Mouse (Mus musculus): ENCODE measurements around the gene Hebp1.

The Hebp1 gene

DNA sequence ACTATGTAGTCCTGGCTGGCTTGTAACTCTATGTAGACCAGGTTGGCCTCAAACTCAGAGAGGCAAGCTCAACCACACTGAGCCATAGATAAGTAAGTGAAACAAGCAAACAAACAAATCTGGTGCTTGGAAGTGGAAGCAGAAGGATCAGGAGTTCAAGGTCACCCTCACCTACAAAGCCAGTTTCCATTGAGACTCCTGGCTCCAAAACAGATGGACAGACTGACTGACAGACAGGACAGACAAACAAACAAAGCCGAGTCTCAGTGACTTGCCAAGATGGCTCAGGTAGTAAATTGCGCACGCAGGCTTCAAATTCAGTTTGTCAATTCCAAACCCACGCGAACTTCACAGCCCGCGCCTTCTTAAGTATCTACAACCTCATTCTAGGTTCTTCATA lies 376 bp downstream of the Hebp1 start:
- DNase-seq (ENCODE audit: low spot score in 2 of 2): no peak

DNA sequence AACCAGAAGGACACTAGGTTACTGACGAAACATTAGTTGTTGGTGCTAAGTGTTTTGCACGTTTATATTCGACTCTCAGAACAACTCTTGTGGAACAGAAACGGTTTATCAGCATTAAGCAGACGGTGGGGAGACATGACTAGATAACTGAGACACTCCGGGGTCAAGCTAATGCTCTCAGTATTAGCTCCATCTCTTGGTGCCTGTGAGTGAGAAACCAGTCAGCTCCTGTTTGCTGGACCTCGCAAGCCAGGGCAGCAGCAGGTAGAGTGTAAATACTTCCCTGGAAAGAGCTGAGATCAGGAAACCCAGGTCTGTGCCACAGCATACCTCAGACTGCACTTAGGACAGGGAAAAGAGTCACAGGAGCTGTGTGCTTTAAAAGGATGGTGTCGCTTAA lies 1.1 kb downstream of the Hebp1 start:
- no peak for DNase-seq (ENCODE audit: low spot score in 2 of 2)

DNA sequence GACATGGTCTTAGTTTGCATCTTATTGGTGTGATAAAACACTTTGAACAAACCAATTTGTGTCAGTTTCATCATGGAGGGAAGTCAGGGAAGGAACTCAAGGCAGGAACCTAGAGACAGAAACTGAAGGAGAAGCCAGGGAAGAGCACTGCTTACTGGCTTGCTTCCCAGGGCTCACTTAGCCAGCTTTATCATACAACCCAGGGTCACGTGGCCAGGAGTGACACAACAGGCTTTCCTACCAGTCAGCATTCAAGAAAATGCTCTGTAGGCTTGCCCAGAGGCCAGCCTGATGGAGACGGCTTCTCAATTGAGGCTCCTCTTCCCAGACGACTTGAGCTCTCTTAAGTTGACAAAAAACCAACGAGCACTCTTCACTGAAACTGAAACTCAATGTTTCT lies 2.9 kb downstream of the Hebp1 start:
- DNase-seq (ENCODE audit: low spot score in 2 of 2): no peak

DNA sequence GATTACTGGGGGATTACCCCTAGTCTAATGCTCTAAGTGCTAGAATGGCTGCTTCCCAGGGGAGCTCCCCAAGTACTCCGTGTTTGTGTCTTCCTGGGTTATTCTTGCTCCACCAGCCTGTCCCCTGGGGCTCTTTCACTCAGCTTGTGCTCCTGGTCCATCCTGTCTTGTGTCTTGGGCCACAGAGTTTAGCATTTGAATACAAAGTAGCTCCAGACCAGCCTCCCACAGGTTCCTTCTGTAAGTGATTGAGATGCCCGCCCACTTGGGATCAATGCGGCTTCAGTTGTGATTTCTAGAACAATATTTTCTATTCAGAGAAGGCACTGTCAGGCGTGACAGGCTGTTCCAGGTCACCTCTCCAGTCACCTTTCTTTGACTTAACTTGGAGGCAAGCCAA lies 4.1 kb downstream of the Hebp1 start:
- DNase-seq (ENCODE audit: low spot score in 2 of 2): no peak

DNA sequence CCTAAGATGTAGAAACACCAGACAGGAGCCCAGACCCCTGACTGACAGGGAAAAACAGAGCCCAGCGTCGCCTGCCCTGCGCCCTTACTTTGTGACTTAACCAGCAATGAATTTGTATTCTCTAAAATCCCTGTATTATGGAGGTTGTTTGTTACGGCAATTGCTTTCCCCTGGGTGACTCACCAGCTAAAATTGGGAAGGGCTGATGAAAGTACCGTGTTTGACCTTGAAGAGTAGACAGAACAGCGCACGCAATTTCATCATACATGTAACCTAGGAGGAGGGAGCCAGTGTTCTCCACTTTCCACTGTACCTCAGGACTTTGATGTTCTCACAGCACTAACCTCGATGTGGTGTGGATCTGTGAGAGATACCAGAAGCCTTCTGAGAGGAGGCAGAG lies 4.8 kb downstream of the Hebp1 start:
- no peak for DNase-seq (ENCODE audit: low spot score in 2 of 2)

DNA sequence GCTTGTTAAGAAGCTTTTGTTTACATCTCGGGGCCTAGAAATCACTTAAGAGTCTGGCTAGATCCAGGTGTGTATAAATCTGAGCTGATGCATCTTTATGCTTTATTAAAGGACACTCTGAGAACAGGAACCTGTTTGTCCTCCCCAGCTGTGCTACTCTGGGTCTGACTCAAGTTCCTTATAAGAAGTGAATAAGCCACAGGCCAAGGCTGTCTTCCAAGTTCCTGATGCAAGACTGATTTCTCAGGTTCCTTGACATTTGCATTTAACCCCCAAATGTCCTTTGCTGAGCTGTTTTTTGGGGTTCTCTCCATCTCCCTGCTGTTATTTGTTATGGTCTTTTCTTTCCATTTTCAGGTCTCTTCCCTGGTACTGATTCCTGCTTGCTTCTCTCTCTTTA lies 5.9 kb downstream of the Hebp1 start:
- DNase-seq (ENCODE audit: low spot score in 2 of 2): no peak

DNA sequence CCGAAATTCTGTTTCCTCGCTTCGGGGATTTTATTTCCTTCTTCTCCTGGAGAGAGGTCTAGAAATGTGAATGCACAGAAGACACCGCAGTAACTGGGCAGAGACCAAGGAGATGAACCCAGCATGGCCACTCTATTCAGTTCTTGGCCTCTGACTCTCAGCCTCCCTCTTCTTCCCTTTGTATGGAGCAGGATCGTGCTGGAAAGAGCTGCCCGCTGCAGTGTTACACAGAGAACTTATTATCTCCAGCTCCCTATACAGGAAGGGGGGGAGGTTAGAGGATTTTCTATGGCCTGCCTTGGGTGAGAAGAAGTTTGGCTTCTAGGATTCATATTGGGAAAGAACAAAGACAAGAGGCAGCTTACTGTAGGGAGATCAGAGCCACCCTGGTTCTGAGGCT lies 7.7 kb downstream of the Hebp1 start:
- no peak for DNase-seq (ENCODE audit: low spot score in 2 of 2)

DNA sequence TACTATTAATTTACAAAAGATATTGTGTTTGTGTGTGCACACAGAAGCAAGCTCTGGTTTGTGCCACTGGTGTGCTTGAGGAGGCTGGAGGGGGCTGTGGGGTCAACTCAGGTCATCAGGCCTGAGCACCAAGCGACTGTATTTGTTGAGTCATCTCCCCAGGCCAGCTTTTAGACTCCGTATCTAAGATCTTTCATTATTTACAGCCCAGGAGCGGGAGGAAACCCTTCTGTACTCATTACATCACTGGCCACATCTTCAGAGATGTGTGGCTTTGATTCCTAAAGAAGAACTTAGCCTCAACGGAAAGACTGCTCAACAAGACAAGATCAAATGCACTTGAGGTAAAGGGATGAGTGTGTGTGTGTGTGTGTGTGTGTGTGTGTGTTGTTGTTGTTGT lies 9.2 kb downstream of the Hebp1 start:
- no peak for DNase-seq (ENCODE audit: low spot score in 2 of 2)

DNA sequence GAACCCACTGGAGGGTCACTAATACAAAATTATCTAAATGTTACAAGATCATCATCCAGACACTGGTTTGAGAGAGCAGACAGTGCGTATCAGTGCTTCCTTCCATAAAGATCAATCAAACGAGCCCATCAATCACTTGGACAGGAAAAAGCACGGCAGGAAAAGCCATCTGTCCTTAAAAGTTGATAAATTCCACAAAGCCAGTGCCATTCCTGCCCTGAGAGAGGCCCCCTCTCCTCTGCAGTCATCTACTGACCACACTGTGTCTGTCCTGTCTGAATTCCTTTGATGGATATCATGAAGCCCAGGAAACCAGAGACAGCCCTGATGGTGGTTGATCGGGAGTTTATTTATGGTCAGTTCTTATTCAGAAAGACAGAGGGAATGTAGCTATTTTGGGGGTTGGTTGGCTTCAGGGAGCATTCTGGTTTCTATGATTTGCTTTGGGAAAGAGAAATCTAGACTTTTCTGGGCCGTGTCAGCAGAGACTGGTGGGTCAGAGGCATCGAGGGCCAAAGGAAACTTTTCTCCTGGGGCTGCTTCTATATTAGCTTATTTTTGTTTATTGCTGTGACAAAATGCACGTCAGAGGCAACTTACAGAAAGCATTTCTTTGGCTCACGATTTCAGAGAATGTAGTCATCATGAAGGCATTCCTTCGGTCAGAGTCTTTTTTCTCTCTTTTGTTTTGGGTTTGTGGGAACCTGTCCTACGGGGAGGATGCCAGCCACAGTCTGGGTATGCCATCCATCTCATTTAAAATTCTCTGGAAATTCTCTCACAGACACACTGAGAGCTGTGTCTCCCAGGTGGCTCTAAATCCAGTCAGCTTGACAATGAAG lies 10.5 kb downstream of the Hebp1 start:
- no peak for DNase-seq (ENCODE audit: low spot score in 2 of 2)

DNA sequence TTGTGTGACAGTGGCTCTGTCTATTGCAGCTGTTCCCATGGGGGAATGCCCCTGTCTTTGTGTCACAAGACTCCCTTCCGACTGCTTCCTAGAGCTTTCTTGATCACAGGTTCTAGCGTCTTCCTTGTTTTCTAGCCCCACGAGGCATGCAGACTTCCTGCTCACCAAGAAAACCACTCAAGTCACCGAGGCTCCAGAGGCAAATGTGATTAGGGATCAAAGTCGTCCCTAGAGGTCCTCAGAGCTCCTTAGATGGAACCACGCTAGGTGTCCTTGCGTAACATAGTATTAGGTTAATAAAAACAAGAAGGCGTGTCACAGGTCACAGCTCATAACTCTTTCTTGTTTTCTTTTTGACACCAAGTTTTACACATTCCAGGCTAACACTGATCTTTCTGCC lies 13.9 kb downstream of the Hebp1 start:
- DNase-seq (ENCODE audit: low spot score in 2 of 2): no peak

DNA sequence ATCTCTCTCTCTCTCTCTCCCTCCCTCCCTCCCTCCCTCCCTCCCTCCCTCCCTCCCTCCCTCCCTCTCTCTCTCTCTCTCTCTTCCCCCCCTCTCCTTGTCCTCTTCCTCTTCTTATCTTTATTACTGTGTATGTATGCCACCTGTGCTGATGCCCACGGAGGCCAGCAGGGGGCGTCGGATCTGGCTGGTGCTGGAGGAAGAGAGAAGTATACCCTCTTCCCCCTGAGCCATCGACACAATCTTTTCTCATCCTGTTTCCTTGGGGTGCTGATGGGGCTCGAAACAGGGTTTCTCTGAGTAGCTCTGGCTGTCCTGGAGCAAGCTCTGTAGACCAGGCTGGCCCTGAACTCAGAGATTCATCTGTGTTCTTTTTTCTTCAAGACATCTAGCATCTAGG lies 14.9 kb downstream of the Hebp1 start:
- no peak for DNase-seq (ENCODE audit: low spot score in 2 of 2)

DNA sequence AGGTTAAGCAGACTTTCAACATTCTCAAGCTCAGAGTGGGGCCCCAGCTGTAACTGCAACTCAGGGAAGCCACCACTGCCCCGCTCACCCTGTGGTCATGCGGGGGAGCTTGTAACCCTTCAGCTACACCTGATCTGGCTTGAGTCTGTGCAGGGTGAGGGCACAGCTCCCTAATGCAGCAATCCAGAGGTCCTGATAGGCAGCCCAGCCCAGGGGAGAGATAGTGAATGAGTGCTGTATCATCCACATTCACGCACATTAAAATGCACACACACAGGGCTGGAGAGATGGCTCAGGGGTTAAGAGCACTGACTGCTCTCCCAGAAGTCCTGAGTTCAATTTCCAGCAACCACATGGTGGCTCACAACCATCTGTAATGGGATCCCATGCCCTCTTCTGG lies 19.2 kb downstream of the Hebp1 start:
- DNase-seq (ENCODE audit: low spot score in 2 of 2): no peak

DNA sequence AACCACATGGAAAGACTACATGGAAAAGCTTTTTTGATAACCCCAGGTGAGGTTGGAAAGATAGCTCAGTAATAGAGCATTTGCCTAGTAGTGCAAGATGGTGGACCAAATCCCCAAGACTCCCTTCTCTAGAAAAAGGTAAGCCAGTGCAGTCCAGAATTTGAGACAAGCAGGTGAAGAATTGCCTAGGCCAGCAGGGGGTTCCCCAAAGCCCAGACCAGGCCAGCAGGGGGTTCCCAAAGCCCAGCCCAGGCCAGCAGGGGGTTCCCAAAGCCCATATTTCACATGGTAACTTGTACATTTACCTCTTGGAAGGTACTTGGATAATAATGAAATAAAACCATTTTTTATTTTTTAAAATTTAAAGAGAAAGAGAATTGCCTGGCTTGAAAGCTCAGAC lies 20.6 kb downstream of the Hebp1 start:
- DNase-seq (ENCODE audit: low spot score in 2 of 2): no peak

DNA sequence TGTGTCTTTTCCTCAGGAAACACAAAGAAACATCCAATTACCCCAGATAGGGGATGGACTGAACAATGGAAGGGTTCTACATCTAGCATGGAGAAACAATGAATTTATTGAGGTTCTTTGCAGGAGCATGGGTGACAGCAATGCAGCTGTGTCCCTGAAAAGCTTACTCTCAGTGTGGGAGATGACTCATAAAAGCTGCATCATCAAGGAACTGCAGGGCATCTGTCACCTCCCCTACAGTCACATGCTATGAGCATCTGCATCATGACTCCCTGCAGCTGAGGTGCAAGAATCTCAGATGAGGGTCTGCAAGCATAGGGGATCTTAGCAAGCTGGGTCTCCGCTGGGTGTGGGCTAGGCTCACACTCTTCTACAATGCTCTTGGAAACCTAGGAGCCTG lies 22.8 kb downstream of the Hebp1 start:
- peak; percentile 51 to 58 for DNase-seq (ENCODE audit: low spot score in 2 of 2)

DNA sequence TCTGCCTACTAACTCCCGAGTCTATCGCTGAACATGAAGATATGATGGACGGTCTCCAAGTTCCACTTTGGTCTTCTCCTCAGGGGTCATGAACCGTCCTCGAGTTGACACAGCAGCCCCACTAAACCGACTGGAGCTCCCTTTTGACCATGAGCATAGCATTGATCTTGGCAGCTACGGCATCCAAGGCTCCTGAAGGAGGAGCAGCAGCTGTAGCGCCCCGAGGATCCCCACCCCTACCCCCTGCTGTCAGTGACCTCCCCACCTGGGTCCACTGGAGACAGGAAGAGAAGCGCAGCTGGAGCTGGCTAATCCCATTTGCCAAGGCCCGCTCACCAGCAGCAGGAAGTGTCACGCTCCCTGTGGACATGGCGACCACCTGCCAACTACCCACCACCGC lies 26.1 kb downstream of the Hebp1 start:
- DNase-seq (ENCODE audit: low spot score in 2 of 2): no peak

DNA sequence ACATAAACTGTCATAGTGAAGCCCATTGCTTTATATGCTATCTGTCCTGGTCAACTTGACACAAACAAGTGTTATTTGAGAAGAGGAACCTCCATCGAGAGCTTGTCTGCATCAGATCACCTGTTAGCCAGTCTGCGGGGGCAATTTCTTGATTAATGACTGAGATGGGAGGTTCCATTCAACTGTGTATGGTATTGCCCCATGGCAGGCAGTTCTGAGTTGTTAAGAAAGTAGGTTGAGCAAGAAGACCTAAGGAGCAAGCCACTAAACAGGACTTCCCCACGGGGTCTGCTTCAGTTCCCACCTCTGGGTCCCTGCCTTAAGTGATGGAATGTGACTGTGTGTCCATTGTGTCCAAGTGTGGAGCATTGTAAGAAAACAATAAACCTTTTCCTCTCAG lies 28.6 kb downstream of the Hebp1 start:
- no peak for DNase-seq (ENCODE audit: low spot score in 2 of 2)

DNA sequence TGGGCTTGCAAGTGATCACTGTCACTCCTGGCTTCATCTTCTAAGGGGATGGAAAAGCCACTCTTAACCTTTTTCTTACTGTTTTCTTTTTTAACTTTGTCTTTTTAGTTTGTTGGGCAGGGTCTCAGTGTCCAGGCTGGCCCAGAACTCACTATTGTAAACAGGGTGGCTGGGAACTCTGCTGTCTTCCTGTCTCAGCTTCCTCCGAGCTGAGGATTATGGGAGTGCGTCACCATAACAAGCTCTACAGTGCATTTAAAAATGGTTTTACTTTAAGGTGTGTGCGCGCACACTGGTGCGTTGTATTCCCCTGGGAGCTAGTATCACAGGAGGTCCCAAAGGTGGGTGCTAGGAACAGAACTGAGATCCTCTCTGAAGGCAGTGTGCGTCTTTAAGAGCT lies 29.4 kb downstream of the Hebp1 start:
- no peak for DNase-seq (ENCODE audit: low spot score in 2 of 2)

DNA sequence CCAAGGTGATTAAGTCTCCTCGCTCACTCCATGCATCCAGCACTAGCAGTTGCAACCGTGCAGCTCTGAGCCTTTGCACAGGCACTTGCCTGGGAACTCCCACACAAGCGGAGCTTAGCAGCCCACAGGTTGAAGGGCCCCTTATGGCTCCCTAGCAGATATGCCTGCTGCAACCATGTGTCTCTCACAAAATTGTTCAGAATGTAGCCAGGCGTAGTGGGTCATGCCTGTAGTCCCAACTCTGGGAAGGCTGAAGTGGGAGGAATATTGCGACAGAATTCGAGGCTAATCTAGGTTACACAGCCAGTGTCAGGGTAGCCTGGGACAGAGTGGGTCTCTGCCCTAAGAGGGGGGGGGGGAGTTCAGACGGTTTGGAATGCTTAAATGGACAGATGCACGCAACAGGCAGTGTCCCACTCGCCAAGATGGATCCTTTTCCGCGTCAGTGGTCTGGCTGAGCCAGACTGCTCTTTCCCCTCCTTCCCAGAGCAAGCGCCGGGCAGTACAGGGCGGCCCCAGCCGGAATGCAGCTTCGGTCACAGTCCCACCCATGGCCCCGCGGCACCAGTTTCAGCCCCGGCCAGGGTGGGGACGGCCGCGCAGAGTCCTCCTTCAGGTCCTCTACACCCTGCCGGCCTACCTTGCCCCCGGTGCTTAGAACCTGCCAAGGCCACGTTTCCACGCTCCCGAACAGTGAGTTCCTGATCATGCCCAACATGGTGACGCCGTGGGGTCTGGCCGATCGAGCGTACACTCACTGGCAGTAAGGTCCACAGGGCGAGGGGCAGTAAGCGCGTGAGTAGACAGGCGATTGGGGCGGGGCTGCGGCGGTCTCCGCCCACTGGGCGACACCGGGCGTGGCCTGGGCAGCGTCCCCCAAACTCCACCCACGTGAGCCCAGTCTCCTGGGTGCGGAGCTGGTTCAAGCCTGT lies 30.2 kb downstream of the Hebp1 start:
- DNase-seq (ENCODE audit: low spot score in 2 of 2): peak; percentile 49 to 72

DNA sequence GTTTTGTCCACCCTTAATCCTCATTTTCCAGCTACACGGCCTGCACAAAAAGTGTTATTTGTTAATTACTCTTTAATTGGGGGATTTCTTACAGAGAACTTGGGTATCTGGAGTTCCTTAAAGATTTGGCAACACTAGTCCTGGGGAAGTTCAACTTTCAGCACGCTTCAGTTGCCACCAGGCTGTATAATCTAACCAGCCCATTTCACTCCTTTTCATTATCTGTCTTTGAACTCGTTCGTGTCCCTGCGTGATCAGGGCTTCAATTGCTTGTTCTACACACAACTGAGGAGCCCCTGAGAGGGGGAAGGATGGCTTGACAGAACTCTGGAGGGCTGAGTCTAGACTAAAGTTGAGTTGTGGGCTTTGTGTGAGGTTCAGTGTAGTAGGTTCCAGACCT lies 31.1 kb downstream of the Hebp1 start:
- no peak for DNase-seq (ENCODE audit: low spot score in 2 of 2)

DNA sequence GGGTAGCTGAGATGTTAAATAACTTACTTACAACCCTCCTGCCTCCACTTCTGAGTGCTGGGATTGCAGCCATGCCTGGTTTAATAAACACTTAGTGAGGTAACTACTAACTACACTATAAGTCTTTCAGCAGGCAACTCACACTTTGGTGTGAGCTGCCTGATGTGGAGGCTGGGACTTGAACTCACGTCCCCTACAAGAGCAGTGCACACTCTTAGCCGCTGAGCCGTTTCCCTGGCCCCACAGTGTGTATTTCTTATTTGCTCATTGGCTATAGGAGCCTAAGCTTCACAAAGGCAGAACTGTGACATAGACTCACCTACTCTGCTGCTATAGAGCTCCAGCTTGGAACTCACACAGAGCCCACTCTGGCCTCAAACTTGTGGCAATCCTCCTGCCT lies 31.6 kb downstream of the Hebp1 start:
- DNase-seq (ENCODE audit: low spot score in 2 of 2): no peak

DNA sequence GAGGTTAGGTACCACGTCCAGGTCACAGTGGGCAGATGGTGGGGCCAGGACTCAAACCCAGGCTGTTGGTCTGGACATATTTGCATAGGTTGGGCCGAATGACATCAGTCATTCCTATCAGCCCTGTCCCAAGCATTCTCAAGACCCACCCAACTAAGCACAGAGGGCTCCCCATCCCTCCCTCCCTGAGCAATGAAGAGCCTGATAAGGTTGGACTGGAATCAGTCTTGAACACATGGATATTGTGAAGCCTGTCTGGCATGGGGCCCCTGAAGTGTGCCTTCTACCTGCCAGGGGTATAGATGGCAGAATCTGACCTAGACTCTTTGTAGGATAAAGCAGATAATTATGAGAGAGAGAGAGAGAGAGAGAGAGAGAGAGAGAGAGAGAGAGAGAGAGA lies 32.1 kb downstream of the Hebp1 start:
- DNase-seq (ENCODE audit: low spot score in 2 of 2): no peak

DNA sequence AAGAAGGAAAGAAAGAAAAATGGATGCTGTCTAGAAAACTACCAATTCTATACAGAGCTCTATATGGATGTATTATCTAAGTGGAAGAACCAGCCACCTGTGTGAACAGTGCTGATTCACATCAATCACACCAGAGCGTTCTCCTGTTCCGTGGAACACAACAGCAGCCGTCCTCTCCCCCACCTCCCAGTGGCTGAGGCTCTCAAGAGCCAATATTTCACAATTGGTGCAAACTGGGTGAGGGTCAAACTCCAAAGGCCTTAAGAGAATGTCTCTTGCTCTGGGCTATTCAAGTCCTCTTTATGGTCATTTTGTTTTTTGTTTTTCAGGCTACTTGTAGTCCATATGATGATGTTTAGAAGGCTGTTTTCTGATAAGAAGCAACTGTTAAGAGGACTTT lies 32.6 kb downstream of the Hebp1 start:
- DNase-seq (ENCODE audit: low spot score in 2 of 2): no peak

DNA sequence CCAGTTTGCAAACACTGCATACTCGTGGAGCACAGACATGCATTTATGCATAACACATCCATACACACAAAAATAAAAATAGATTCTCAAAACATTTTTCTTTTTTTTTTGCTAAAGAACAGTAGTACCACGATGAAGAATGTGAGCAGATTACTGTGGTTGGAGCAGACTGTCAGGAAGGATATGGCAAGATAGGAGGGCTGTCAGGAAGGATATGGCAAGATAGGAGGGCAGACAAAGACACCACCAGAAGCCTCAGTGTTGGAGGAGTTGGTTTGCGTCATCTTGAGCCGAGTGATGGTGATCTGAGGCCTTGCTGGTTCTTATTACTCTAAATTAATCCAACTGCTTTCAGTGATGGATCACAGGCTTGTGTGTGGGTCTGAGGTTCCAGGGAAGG lies 35.0 kb downstream of the Hebp1 start:
- no peak for DNase-seq (ENCODE audit: low spot score in 2 of 2)
